Mouse (Mus musculus): ENCODE measurements at regions not wholly inside any gene's neighbourhood (a gene's known extent, or its start where the extent isn't known, plus 50 kb on each side); places are given as distances from the start of the nearest gene placed in this dataset.
"Not testable (repeated sequence)": the region's sequence is repeated elsewhere in the genome, so short reads cannot be mapped to it uniquely, and the experiment has no call there.

DNA sequence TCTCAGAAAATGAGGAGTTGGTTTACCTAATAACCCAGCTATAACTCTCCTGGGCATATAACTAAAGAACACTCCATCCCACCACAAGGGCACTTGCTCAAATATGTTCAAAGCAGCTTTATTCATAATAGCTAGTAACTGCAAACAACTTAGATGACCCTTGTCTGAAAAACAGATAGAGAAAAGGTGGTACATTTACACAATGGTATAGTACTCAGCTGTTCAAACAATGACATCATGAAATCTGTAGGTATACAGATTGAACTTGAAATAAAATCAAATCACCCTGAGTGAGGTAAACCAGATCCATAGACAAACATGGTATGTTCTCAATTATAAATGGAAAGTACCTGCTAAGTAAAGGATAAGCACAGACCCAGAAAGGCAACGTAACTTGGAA is 721.5 kb upstream of the Intu start:
- H3K27me3 ChIP-seq (ENCODE audit: control insufficient read depth, insufficient read depth, low read length), result no peaks in the 10 kb centered on the region
- no peaks in the 10 kb centered on the region for H3K36me3 ChIP-seq (ENCODE audit: control insufficient read depth, insufficient read depth, low read length)
- H3K9ac ChIP-seq (ENCODE audit: low read depth, low read length), result no peak overlapping the region
- ATAC-seq (ENCODE audit: low FRiP score, low TSS enrichment), result no peak
- H3K4me2 ChIP-seq (replicated peaks; ENCODE audit: low read depth, low read length), result no peak overlapping the region
- no peak overlapping the region for H3K4me3 ChIP-seq (ENCODE audit: low read length)
- no peaks in the 10 kb centered on the region for H3K4me1 ChIP-seq (ENCODE audit: control insufficient read depth, insufficient read depth, low read length)
- H3K9me3 ChIP-seq (ENCODE audit: control insufficient read depth, low read length), result no peaks in the 10 kb centered on the region
- WGBS, result 86% methylated on average over 1 of the region's 1 CpGs
- no peak overlapping the region for H3K27ac ChIP-seq (ENCODE audit: low read depth, low read length)

DNA sequence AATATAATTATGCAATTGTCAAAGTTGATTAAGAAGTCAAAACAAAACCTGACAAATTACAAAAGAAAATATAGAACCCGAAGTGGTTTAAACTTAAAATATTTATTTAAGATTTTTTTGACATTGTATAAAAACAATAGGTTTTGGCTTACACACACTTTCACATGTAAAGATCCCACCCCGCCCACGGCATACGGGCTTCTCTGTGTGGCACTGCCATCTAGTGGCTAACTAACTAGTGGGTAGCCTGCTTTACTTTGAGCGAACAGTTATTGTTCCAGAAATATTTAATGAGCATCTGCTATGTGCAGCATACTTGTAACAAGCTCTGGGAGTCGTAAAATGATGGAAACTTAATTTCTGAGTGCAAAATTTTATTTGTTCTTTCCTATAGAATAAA is 716.3 kb upstream of the Intu start:
- WGBS, result 21% methylated on average over 6 of the region's 6 CpGs
- Histone ChIP-seq H3K27me3 (ENCODE audit: control insufficient read depth, insufficient read depth, low read length) (no peaks in the 10 kb centered on the region), H3K9ac (ENCODE audit: low read depth, low read length) (no peak overlapping the region), H3K27ac (ENCODE audit: low read depth, low read length) (no peak overlapping the region), H3K4me3 (ENCODE audit: low read length) (no peak overlapping the region), H3K36me3 (ENCODE audit: control insufficient read depth, insufficient read depth, low read length) (no peaks in the 10 kb centered on the region), H3K9me3 (ENCODE audit: control insufficient read depth, low read length) (no peaks in the 10 kb centered on the region), H3K4me1 (ENCODE audit: control insufficient read depth, insufficient read depth, low read length) (no peaks in the 10 kb centered on the region), H3K4me2 (replicated peaks; ENCODE audit: low read depth, low read length) (no peak overlapping the region)
- ATAC-seq (ENCODE audit: low FRiP score, low TSS enrichment), result no peak

DNA sequence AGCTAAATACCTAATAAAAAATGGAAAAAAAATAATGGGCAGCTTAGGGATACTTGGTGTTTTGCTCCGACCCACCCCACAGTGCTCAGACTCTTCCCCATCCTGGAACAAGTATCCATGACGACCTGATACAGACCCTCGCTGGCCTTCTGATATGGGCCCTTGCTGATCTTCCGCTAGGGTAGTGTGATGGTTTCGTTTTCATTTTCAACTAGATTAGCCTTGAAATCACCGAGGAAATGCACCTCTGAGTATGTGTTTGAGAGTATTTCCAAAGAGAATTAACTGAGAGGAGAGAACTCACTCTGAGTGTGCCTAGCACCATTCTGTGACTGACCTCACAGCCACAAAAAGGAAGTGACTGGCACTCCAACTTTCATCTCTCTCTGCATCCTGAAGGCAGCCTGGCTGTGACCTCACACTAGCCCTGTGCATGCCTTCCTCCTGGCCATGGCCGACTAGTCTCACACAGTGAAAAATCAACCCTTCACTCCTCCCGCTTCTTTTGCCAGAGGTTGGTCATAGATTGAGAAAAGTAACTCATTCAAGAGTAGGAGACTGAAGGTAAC is 700.5 kb upstream of the Intu start:
- Histone ChIP-seq H3K27ac (ENCODE audit: low read depth, low read length) (no peak overlapping the region), H3K36me3 (ENCODE audit: control insufficient read depth, insufficient read depth, low read length) (no peaks in the 10 kb centered on the region), H3K9ac (ENCODE audit: low read depth, low read length) (no peak overlapping the region), H3K9me3 (ENCODE audit: control insufficient read depth, low read length) (no peaks in the 10 kb centered on the region), H3K27me3 (ENCODE audit: control insufficient read depth, insufficient read depth, low read length) (no peaks in the 10 kb centered on the region), H3K4me2 (replicated peaks; ENCODE audit: low read depth, low read length) (no peak overlapping the region), H3K4me1 (ENCODE audit: control insufficient read depth, insufficient read depth, low read length) (no peaks in the 10 kb centered on the region), H3K4me3 (ENCODE audit: low read length) (no peak overlapping the region)
- WGBS, result 85% methylated on average over 8 of the region's 8 CpGs
- ATAC-seq (ENCODE audit: low FRiP score, low TSS enrichment), result no peak

DNA sequence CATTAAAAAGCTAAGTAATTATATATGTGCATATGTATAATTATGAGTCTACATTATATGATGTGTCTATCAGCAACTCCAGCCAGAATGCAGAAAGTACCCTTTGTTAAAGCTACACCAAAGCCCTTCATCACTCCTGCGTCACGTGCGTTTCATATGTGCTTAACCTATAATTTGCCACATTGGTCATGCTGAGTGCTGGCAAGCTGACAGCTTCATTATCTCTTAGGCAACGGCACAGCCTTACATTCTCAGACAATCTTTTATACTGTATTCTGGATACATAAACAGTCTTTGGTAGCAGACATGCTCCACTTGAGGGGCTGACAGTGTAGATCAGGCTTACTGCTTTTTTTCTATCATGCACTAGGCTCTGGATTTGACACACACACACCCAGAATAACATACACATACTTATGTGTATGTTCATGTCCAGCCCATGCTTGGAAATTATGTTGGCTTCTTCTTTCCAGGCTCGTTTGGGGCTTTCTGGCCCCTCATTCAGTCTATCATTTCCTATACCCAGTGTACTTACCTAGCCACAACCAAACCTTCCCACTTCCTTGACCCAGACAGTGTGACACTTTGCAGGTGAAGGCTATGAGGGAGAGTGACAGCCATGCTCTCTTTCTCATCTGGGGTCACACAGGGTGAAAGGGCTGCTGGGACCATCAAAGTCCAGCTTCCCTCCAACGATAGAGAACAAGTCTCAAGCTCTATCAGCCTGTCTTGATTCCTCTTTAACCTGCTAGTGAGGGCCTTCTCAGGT is 692.5 kb upstream of the Intu start:
- Histone ChIP-seq H3K4me2 (replicated peaks; ENCODE audit: low read depth, low read length) (no peak overlapping the region), H3K4me1 (ENCODE audit: control insufficient read depth, insufficient read depth, low read length) (no peaks in the 10 kb centered on the region), H3K9ac (ENCODE audit: low read depth, low read length) (no peak overlapping the region), H3K4me3 (ENCODE audit: low read length) (no peak overlapping the region), H3K27ac (ENCODE audit: low read depth, low read length) (no peak overlapping the region), H3K27me3 (ENCODE audit: control insufficient read depth, insufficient read depth, low read length) (no peaks in the 10 kb centered on the region), H3K9me3 (ENCODE audit: control insufficient read depth, low read length) (no peaks in the 10 kb centered on the region), H3K36me3 (ENCODE audit: control insufficient read depth, insufficient read depth, low read length) (no peaks in the 10 kb centered on the region)
- no peak for ATAC-seq (ENCODE audit: low FRiP score, low TSS enrichment)
- 81% methylated on average over 6 of the region's 6 CpGs for WGBS

DNA sequence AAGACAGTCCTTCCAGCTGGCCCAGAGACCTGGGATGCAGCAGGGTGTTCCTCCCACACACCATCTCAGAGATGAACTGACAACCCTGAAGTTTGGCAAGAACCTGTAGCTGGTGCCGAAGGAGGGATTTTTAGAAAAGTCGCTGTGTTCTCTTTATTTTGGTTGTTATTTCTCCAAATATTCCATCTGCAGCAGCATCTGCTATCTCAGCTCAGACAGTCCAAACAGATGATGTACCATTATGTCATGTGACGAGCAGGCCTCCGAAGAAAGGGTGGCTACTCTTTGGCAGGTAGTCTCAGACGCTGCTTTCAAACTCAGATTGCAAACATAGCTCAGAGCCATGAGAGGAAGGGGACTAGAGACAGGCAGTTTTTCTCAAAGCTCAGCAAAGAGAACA is 690.1 kb upstream of the Intu start:
- H3K4me3 ChIP-seq (ENCODE audit: low read length), result no peak overlapping the region

DNA sequence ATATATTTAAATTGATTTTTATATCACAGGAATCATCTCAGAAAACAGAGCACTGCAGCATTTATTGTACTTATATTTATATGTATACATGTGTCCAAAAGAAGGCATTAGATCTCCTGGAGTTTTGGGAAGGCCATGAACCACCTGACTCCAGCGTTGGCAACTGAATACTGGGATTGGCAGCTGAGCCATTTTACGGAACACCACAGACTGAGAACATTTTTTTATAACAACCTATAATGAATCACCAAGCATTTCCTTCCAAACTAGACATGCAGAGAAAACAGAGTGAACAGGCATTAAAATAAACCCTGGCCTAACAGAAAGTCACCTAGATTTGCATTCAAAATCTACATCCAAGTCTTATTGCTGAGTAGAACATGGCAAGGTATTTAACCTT is 686.0 kb upstream of the Intu start:
- H3K9ac ChIP-seq (ENCODE audit: low read depth, low read length), result no peak overlapping the region
- no peak for ATAC-seq (ENCODE audit: low FRiP score, low TSS enrichment)
- no peak overlapping the region for H3K27ac ChIP-seq (ENCODE audit: low read depth, low read length)
- H3K36me3 ChIP-seq (ENCODE audit: control insufficient read depth, insufficient read depth, low read length), result no peaks in the 10 kb centered on the region
- H3K4me3 ChIP-seq (ENCODE audit: low read length), result no peak overlapping the region
- no peaks in the 10 kb centered on the region for H3K27me3 ChIP-seq (ENCODE audit: control insufficient read depth, insufficient read depth, low read length)
- H3K9me3 ChIP-seq (ENCODE audit: control insufficient read depth, low read length), result no peaks in the 10 kb centered on the region
- WGBS, result 80% methylated on average over 2 of the region's 2 CpGs
- H3K4me2 ChIP-seq (replicated peaks; ENCODE audit: low read depth, low read length), result no peak overlapping the region
- no peaks in the 10 kb centered on the region for H3K4me1 ChIP-seq (ENCODE audit: control insufficient read depth, insufficient read depth, low read length)

More for the DNA sequence above, 690.1 kb upstream of the Intu start:
- H3K9me3 ChIP-seq (ENCODE audit: control insufficient read depth, low read length), result no peaks in the 10 kb centered on the region
- H3K4me1 ChIP-seq (ENCODE audit: control insufficient read depth, insufficient read depth, low read length), result no peaks in the 10 kb centered on the region
- no peaks in the 10 kb centered on the region for H3K27me3 ChIP-seq (ENCODE audit: control insufficient read depth, insufficient read depth, low read length)
- whole genome bisulfite sequencing, result 83% methylated on average over 5 of the region's 5 CpGs
- ATAC-seq (ENCODE audit: low FRiP score, low TSS enrichment), result no peak
- H3K36me3 ChIP-seq (ENCODE audit: control insufficient read depth, insufficient read depth, low read length), result no peaks in the 10 kb centered on the region
- H3K9ac ChIP-seq (ENCODE audit: low read depth, low read length), result no peak overlapping the region
- no peak overlapping the region for H3K4me2 ChIP-seq (replicated peaks; ENCODE audit: low read depth, low read length)
- H3K27ac ChIP-seq (ENCODE audit: low read depth, low read length), result no peak overlapping the region

DNA sequence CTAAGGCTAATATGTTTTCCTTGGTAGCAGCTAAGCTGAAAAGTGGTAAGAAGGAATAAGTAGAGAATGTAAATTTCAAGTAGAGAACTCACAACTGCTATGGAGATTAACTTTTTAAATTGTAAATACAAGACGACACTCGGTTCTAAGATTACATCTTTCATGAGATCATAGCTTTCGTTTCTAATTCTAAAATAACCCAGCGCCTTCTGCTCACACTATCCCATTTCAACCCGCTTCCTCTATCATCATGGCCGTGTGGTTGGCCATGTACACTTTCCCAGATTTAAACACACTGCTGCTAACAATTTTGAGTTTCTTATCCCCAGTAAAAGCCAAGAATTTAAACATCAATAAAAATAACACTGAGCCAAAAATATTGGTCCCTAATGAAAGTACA is 682.3 kb upstream of the Intu start:
- Histone ChIP-seq H3K27me3 (ENCODE audit: control insufficient read depth, insufficient read depth, low read length) (no peaks in the 10 kb centered on the region), H3K4me2 (replicated peaks; ENCODE audit: low read depth, low read length) (no peak overlapping the region), H3K9ac (ENCODE audit: low read depth, low read length) (no peak overlapping the region), H3K4me3 (ENCODE audit: low read length) (no peak overlapping the region), H3K4me1 (ENCODE audit: control insufficient read depth, insufficient read depth, low read length) (no peaks in the 10 kb centered on the region), H3K27ac (ENCODE audit: low read depth, low read length) (no peak overlapping the region), H3K9me3 (ENCODE audit: control insufficient read depth, low read length) (no peaks in the 10 kb centered on the region), H3K36me3 (ENCODE audit: control insufficient read depth, insufficient read depth, low read length) (no peaks in the 10 kb centered on the region)
- ATAC-seq (ENCODE audit: low FRiP score, low TSS enrichment), result no peak
- WGBS, result 84% methylated on average over 6 of the region's 6 CpGs

DNA sequence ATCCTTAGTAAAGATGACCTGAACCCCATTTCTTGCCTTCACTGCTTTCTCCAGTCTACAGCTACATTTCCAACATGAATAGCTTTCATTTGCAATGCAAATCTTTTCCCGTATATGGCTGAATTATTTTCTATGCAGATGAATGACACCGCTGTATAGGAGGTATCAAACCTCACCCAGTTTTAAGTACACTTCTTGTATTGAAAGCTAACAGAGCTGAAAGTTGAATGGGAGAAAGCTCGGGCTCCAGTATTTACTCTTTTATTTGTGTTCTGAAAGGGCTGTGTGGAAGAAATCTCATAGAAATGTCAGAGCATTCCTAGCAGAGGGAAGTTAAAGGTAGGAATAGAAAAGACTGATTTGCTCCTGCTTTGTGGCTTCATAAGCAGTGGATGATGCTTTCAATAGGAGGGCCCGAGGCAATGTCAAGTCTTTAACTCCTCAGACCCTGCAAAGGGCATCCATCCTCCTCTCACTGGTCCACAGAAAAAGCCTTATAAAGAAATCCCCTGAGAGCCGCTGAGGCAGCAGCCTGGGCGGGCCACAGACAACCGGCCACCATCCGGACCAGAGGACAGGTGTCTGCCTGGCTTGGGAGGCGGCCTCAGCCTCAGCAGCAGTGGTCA is 673.8 kb upstream of the Intu start:
- ATAC-seq (ENCODE audit: low FRiP score, low TSS enrichment), result no peak
- 92% methylated on average over 8 of the region's 9 CpGs for WGBS
- no peaks in the 10 kb centered on the region for H3K36me3 ChIP-seq (ENCODE audit: control insufficient read depth, insufficient read depth, low read length)
- H3K4me1 ChIP-seq (ENCODE audit: control insufficient read depth, insufficient read depth, low read length), result no peaks in the 10 kb centered on the region
- H3K9ac ChIP-seq (ENCODE audit: low read depth, low read length), result no peak overlapping the region
- no peaks in the 10 kb centered on the region for H3K9me3 ChIP-seq (ENCODE audit: control insufficient read depth, low read length)
- H3K27ac ChIP-seq (ENCODE audit: low read depth, low read length), result no peak overlapping the region
- no peak overlapping the region for H3K4me2 ChIP-seq (replicated peaks; ENCODE audit: low read depth, low read length)
- no peak overlapping the region for H3K4me3 ChIP-seq (ENCODE audit: low read length)
- no peaks in the 10 kb centered on the region for H3K27me3 ChIP-seq (ENCODE audit: control insufficient read depth, insufficient read depth, low read length)

DNA sequence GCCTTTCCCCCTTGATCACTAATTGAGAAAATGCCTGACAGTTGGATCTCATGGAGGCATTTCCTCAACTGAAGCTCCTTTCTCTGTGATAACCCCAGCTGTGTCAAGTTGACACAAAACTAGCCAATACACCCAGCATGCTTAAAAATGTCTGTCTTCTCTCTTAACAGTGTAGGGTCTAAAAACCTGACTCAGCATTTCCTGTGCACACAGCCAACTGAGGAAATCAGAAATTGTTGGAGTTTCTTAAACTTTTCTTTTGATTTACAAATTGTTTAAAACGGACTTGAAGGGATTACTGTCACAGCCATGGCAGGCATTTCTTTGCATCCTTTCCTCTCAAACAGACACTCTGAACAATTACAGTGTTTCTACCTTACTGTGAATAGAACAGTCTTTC is 655.0 kb upstream of the Intu start:
- not testable (repeated sequence) for H3K36me3 ChIP-seq (ENCODE audit: control insufficient read depth, insufficient read depth, low read length); H3K4me3 ChIP-seq (ENCODE audit: low read length); H3K4me1 ChIP-seq (ENCODE audit: control insufficient read depth, insufficient read depth, low read length); H3K9ac ChIP-seq (ENCODE audit: low read depth, low read length); H3K27me3 ChIP-seq (ENCODE audit: control insufficient read depth, insufficient read depth, low read length); ATAC-seq (ENCODE audit: low FRiP score, low TSS enrichment); H3K27ac ChIP-seq (ENCODE audit: low read depth, low read length); H3K4me2 ChIP-seq (replicated peaks; ENCODE audit: low read depth, low read length); H3K9me3 ChIP-seq (ENCODE audit: control insufficient read depth, low read length)
- WGBS, result 88% methylated on average over 1 of the region's 1 CpGs
